Mouse (Mus musculus) forebrain, embryonic 11.5 days (tissue): ENCODE data around the gene Vsx1. TPM values are rescaled to one million over a fixed set of nuclear protein-coding genes. Genes with fewer than 3 reads are reported as not detected.

Experiments used
- ATAC-seq: fragments of 200-750 bp; cut with Nextera tagmentation; replicated peaks from 2 replicates; pipeline ENCODE4 v1.8.0; 2017; ENCODE audit warnings: moderate TSS enrichment; ENCODE audit not compliant: low FRiP score
- DNase-seq: peaks from one replicate; pipeline ENCODE4 v3.0.0-alpha.2; 2017; ENCODE audit warnings: low spot score
- H3K27ac ChIP-seq: fragments of 300-500 bp; sonication (generic); 2 replicates; pipeline ENCODE4 v1.5.1; 2014; ENCODE audit warnings: low read depth, low read length
- H3K27me3 ChIP-seq: fragments of 300-500 bp; sonication (generic); 2 replicates; pipeline ENCODE4 v1.6.1; 2014; ENCODE audit warnings: mild to moderate bottlenecking, low read length, mixed read lengths; ENCODE audit not compliant: control insufficient read depth, insufficient read depth
- H3K36me3 ChIP-seq: fragments of 300-500 bp; sonication (generic); 2 replicates; pipeline ENCODE4 v1.6.1; 2014; ENCODE audit warnings: mild to moderate bottlenecking, low read length, moderate library complexity, mixed read lengths; ENCODE audit not compliant: control insufficient read depth, insufficient read depth
- H3K4me1 ChIP-seq: fragments of 300-500 bp; sonication (generic); replicated peaks from 2 replicates; pipeline ENCODE4 v1.6.1; 2014; ENCODE audit warnings: low read length, mixed read lengths; ENCODE audit not compliant: control insufficient read depth, insufficient read depth
- H3K4me2 ChIP-seq: fragments of 300-500 bp; sonication (generic); 2 replicates; pipeline ENCODE4 v1.6.1; 2014; ENCODE audit warnings: low read depth, mild to moderate bottlenecking, low read length, moderate library complexity, mixed read lengths; ENCODE audit not compliant: severe bottlenecking
- H3K4me3 ChIP-seq: fragments of 300-500 bp; sonication (generic); 2 replicates; pipeline ENCODE4 v1.5.1; 2014; ENCODE audit warnings: low read depth, low read length
- H3K9ac ChIP-seq: fragments of 300-500 bp; sonication (generic); 2 replicates; pipeline ENCODE4 v1.6.1; 2014; ENCODE audit warnings: low read length
- H3K9me3 ChIP-seq: fragments of 300-500 bp; sonication (generic); 2 replicates; pipeline ENCODE4 v1.6.1; 2016; ENCODE audit warnings: low read length, mixed read lengths; ENCODE audit not compliant: control insufficient read depth
- WGBS: fragments of 180-500 bp; shearing (Covaris S2); extraction: QIAGEN DNeasy Blood & Tissue Kit; methylation state at CpG from one replicate; pipeline ENCODE4 v1.1.7; 2014; 5-methylcytosine and 5-hydroxymethylcytosine counted together
- polyA plus RNA-seq: library from polyadenylated mRNA; unstranded; fragments of >200 nt; fragmentation: Nextera tagmentation; extraction: Ambion mirVana; gene quantifications from 2 replicates; pipeline ENCODE4 v1.2.1, GENCODE M21; 2014

The Vsx1 gene
- polyA plus RNA-seq, 1 experiment from 2014 or later, result 0.08 TPM

- Histone ChIP-seq H3K4me2 (no peak overlapping the region), H3K9ac (no peak overlapping the region), H3K27me3 (no peaks in the 10 kb centered on the region), H3K9me3 (no peaks in the 10 kb centered on the region), H3K36me3 (no peaks in the 10 kb centered on the region; the same call in 1 of the 2 replicates), H3K4me3 (no peak overlapping the region), H3K27ac (peak overlapping the region; percentile 82), H3K4me1 (peaks cover 2% of the 10 kb centered on the region; the same call in 1 of the 2 replicates)
- WGBS, result 46% methylated on average over 8 of the region's 8 CpGs
- DNase-seq, result no peak
- ATAC-seq, result peak; percentile 91
These were observed 32.0 kb downstream of the Vsx1 start for GRCm38 (mm10) chr2:150656975-150657768.

- DNase-seq (no peak), ATAC-seq (no peak)
- Histone ChIP-seq H3K4me3 (no peak overlapping the region), H3K27ac (no peak overlapping the region), H3K4me2 (no peak overlapping the region), H3K27me3 (no peaks in the 10 kb centered on the region), H3K9me3 (no peaks in the 10 kb centered on the region), H3K9ac (no peak overlapping the region), H3K36me3 (no peaks in the 10 kb centered on the region; the same call in 1 of the 2 replicates), H3K4me1 (peaks cover 2% of the 10 kb centered on the region; the same call in 1 of the 2 replicates)
- WGBS, result 90% methylated on average over 3 of the region's 3 CpGs
These were observed 33.0 kb downstream of the Vsx1 start for GRCm38 (mm10) chr2:150656112-150656511.

GRCm38 (mm10) chr2:150655290-150655689 is 33.9 kb downstream of the Vsx1 start:
- no peak overlapping the region for H3K4me3 ChIP-seq
- H3K9ac ChIP-seq, result no peak overlapping the region
- ATAC-seq (no peak), DNase-seq (no peak)
- H3K4me1 ChIP-seq, result peaks cover 6% of the 10 kb centered on the region; the same call in 1 of the 2 replicates
- 89% methylated on average over 6 of the region's 6 CpGs for WGBS
- H3K4me2 ChIP-seq, result no peak overlapping the region
- no peaks in the 10 kb centered on the region for H3K9me3 ChIP-seq
- H3K27me3 ChIP-seq, result no peaks in the 10 kb centered on the region
- no peak overlapping the region for H3K27ac ChIP-seq
- no peaks in the 10 kb centered on the region; the same call in 1 of the 2 replicates for H3K36me3 ChIP-seq

GRCm38 (mm10) chr2:150654814-150655213 is 34.3 kb downstream of the Vsx1 start:
- Histone ChIP-seq H3K4me1 (peaks cover 9% of the 10 kb centered on the region), H3K36me3 (no peaks in the 10 kb centered on the region; the same call in 1 of the 2 replicates), H3K4me3 (no peak overlapping the region), H3K9me3 (no peaks in the 10 kb centered on the region), H3K27me3 (no peaks in the 10 kb centered on the region), H3K27ac (no peak overlapping the region), H3K9ac (no peak overlapping the region), H3K4me2 (no peak overlapping the region)
- no peak for ATAC-seq
- 87% methylated on average over 2 of the region's 2 CpGs for WGBS
- no peak for DNase-seq

- no peak for ATAC-seq
- H3K9me3 ChIP-seq, result no peaks in the 10 kb centered on the region
- peaks cover 11% of the 10 kb centered on the region for H3K4me1 ChIP-seq
- H3K27me3 ChIP-seq, result no peaks in the 10 kb centered on the region
- no peak overlapping the region for H3K4me2 ChIP-seq
- 69% methylated on average over 9 of the region's 9 CpGs for WGBS
- H3K36me3 ChIP-seq, result no peaks in the 10 kb centered on the region
- DNase-seq, result peak; percentile 38
- no peak overlapping the region for H3K4me3 ChIP-seq
- no peak overlapping the region for H3K27ac ChIP-seq
- H3K9ac ChIP-seq, result no peak overlapping the region
These were observed 37.8 kb downstream of the Vsx1 start for GRCm38 (mm10) chr2:150651366-150651765.

- H3K4me2 ChIP-seq, result no peak overlapping the region
- no peak overlapping the region for H3K27ac ChIP-seq
- no peaks in the 10 kb centered on the region for H3K9me3 ChIP-seq
- peak; percentile 51 for DNase-seq
- peaks cover 11% of the 10 kb centered on the region for H3K4me1 ChIP-seq
- no peaks in the 10 kb centered on the region for H3K36me3 ChIP-seq
- 18% methylated on average over 7 of the region's 7 CpGs for WGBS
- no peak overlapping the region for H3K9ac ChIP-seq
- H3K27me3 ChIP-seq, result no peaks in the 10 kb centered on the region
- no peak overlapping the region for H3K4me3 ChIP-seq
- ATAC-seq, result peak; percentile 42
These were observed 38.6 kb downstream of the Vsx1 start for GRCm38 (mm10) chr2:150650511-150651074.

- peak; percentile 48 for DNase-seq
- no peak overlapping the region for H3K27ac ChIP-seq
- H3K4me3 ChIP-seq, result no peak overlapping the region
- ATAC-seq, result no peak
- H3K27me3 ChIP-seq, result no peaks in the 10 kb centered on the region
- no peak overlapping the region for H3K9ac ChIP-seq
- peaks cover 18% of the 10 kb centered on the region for H3K4me1 ChIP-seq
- H3K9me3 ChIP-seq, result no peaks in the 10 kb centered on the region
- no peaks in the 10 kb centered on the region for H3K36me3 ChIP-seq
- WGBS, result 66% methylated on average over 13 of the region's 13 CpGs
- no peak overlapping the region for H3K4me2 ChIP-seq
These were observed 40.8 kb downstream of the Vsx1 start for GRCm38 (mm10) chr2:150648300-150648895.

GRCm38 (mm10) chr2:150647681-150648299 is 41.4 kb downstream of the Vsx1 start:
- peaks cover 22% of the 10 kb centered on the region for H3K4me1 ChIP-seq
- no peak overlapping the region for H3K27ac ChIP-seq
- H3K4me2 ChIP-seq, result no peak overlapping the region
- no peaks in the 10 kb centered on the region for H3K27me3 ChIP-seq
- WGBS, result 69% methylated on average over 14 of the region's 14 CpGs
- H3K9me3 ChIP-seq, result no peaks in the 10 kb centered on the region
- H3K36me3 ChIP-seq, result no peaks in the 10 kb centered on the region
- no peak overlapping the region for H3K9ac ChIP-seq
- ATAC-seq (no peak), DNase-seq (peak; percentile 31)
- H3K4me3 ChIP-seq, result no peak overlapping the region
